ENCODE assay signal across 7 mouse cellular contexts in genomic region chr14:118937533-118938492, GRCm38 (mm10). TPM values are rescaled to one million over a fixed set of nuclear protein-coding genes. Genes with fewer than 3 reads are reported as not detected.
DNase-seq lines count a peak whose midpoint lies in the region; ATAC-seq lines count a peak whose summit lies in the region.

TSS of gene Dnajc3 (plus strand) at chr14:118937976.

- DNase-seq in adrenal gland, adult 8-10 months, result peak; percentile 99
- DNase-seq in embryo, embryonic 9.5 days (ENCODE audit: extremely low spot score), result peak; percentile 99
- DNase-seq in gastrocnemius, postnatal 4 days (ENCODE audit: low spot score in 2 of 2), result peak; percentile 99 to 100
- DNase-seq in left cerebral cortex, postnatal 36 days (ENCODE audit: low spot score in 2 of 2), result peak; percentile 100
- DNase-seq in midbrain, embryonic 11.5 days (ENCODE audit: low spot score, missing footprints), result peak; percentile 99
- DNase-seq in skeletal muscle tissue, adult 2 months (ENCODE audit: low read depth, low spot score), result peak; percentile 99

- peak within 1 kb of the TSS; percentile 67 for H3K4me2 ChIP-seq in intestine, embryonic 16.5 days (ENCODE audit: low read depth, low read length)
- H3K4me2 ChIP-seq in midbrain, embryonic 11.5 days, result peak within 1 kb of the TSS; percentile 76

- peak within 1 kb of the TSS; percentile 100 for H3K4me3 ChIP-seq in intestine, embryonic 16.5 days (ENCODE audit: low read length)
- peak within 1 kb of the TSS; percentile 97 for H3K4me3 ChIP-seq in midbrain, embryonic 11.5 days (ENCODE audit: low read depth, low read length)

- H3K27ac ChIP-seq in intestine, embryonic 16.5 days (ENCODE audit: low read length), result peak within 1 kb of the TSS; percentile 96
- H3K27ac ChIP-seq in midbrain, embryonic 11.5 days (ENCODE audit: low read depth, low read length), result peak within 1 kb of the TSS; percentile 67

- H3K9me3 ChIP-seq in intestine, embryonic 16.5 days (ENCODE audit: control insufficient read depth, low read length), result no peaks in the 10 kb centered on the region
- H3K9me3 ChIP-seq in midbrain, embryonic 11.5 days (ENCODE audit: control insufficient read depth, low read length), result no peaks in the 10 kb centered on the region

- H3K36me3 ChIP-seq in intestine, embryonic 16.5 days (ENCODE audit: control insufficient read depth, insufficient read depth, low read length), result no peaks in the 10 kb centered on the region
- no peaks in the 10 kb centered on the region for H3K36me3 ChIP-seq in midbrain, embryonic 11.5 days (ENCODE audit: control insufficient read depth, insufficient read depth, low read length)

- ATAC-seq in intestine, embryonic 16.5 days, result peak; percentile 100
- ATAC-seq in midbrain, embryonic 11.5 days (ENCODE audit: low FRiP score), result peak; percentile 100

- peak within 1 kb of the TSS; percentile 100 for H3K9ac ChIP-seq in intestine, embryonic 16.5 days (ENCODE audit: low read depth, low read length)
- peak within 1 kb of the TSS; percentile 98 for H3K9ac ChIP-seq in midbrain, embryonic 11.5 days (ENCODE audit: low read length)

- peaks cover 13% of the 10 kb centered on the region for H3K4me1 ChIP-seq in intestine, embryonic 16.5 days (ENCODE audit: control insufficient read depth, insufficient read depth, low read length)
- peaks cover 14% of the 10 kb centered on the region for H3K4me1 ChIP-seq in midbrain, embryonic 11.5 days (ENCODE audit: control insufficient read depth, insufficient read depth, low read length)

- H3K27me3 ChIP-seq in intestine, embryonic 16.5 days (replicated peaks; ENCODE audit: control insufficient read depth, insufficient read depth, low read length), result no peaks in the 10 kb centered on the region
- no peaks in the 10 kb centered on the region for H3K27me3 ChIP-seq in midbrain, embryonic 11.5 days (ENCODE audit: control insufficient read depth, insufficient read depth, low read length)

- WGBS in intestine, embryonic 16.5 days, result under 1% methylated on average over 120 of the region's 124 CpGs
- WGBS in midbrain, embryonic 11.5 days, result under 1% methylated on average over 105 of the region's 124 CpGs

- intact Hi-C loops in left cerebral cortex, postnatal 36 days (cut with DNase I), result loop anchor here (2.0 kb wide), 1 partner anchor 13 kb away; the partner anchor contains the start of gene Dzip1

RNA-seq across cellular contexts. Expression of gene Dnajc3, which starts in this region (rescaled TPM):
- total RNA-seq in adrenal gland, adult 8-10 months (2022), result 10 to 100 TPM; 63.6 to 72.6 (median 67.7) TPM
- total RNA-seq in gastrocnemius, postnatal 4 days (2021), result 10 to 100 TPM; 28.7 to 34.8 TPM
- polyA plus RNA-seq in intestine, embryonic 16.5 days (2015; fragmentation: Nextera tagmentation; extraction: Ambion mirVana), result 47.0 and 51.6 TPM in 2 replicates
- total RNA-seq in left cerebral cortex, postnatal 36 days (2021), result 10 to 100 TPM; 30.3 to 41.2 TPM
- polyA plus RNA-seq in midbrain, embryonic 11.5 days (2014; fragmentation: Nextera tagmentation; extraction: Ambion mirVana), result 31.6 and 32.9 TPM in 2 replicates

Comparison
In these comparisons a context has a peak if more than half of its experiments do, and no peak if none do; other contexts are left out.
1. Peak in every context shown above with its lines: DNase-seq, ATAC-seq, H3K4me3 ChIP-seq and H3K27ac ChIP-seq.